Mouse (Mus musculus) mouse trophoblast stem cell (cell line): ENCODE data around the gene Dcdc2c.

Source experiments
- in situ Hi-C, 2 experiments: fragments of 300-500 bp; cut with MseI, MboI; formaldehyde crosslinking; loops; 2 replicates in 1 of 2; 3 replicates in 1 of 2; pipeline ENCODE4 v1.15.1; 2025

Gene Dcdc2c

DNA sequence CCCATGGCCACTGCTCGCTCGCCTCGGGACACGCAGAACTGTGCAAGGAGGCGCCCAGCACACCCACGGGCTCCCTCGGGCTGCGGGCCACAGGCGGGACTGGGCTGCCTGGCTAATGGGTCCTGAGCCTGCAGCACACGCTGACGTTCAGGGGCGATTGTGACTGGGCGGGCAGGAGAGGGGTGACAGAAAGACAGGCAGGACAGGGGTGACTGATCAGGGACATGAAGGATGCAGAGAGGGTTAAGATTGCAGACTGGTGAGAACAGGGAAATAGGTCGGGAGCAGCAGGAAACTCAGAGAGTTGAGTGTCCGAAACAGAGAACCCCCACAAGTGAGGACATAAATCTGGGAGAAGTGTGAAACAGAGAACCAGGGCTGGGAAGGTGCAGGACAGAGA, at the start of gene Dcdc2c:
Dcdc2c (minus strand) TSS at position 101 of the 400 bp plus-strand sequence.
- in situ Hi-C loops = no loop called here

DNA sequence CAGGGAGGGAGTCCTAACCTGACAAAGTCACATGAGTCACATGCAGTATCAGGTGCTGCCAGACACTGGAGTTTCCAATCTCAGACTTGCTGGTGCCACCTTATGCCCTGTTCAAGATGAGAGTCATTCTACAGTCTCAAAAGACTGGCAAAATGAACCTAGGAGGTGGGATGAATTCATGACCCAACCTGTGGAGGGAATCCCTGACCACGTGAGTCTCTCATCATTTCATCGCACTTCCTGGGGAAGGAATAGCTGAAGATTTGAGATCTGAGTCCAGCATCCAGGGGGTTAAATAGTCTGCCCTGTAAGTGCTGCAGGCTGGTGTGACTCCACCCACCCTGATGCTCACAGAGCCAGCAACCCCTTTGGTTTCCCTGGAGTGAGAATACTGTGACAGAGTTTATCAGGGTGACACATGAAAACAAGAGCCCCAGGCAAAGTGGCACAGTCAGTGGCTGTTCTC, 46.4 kb upstream of the Dcdc2c start:
- in situ Hi-C loops = no loop called here

DNA sequence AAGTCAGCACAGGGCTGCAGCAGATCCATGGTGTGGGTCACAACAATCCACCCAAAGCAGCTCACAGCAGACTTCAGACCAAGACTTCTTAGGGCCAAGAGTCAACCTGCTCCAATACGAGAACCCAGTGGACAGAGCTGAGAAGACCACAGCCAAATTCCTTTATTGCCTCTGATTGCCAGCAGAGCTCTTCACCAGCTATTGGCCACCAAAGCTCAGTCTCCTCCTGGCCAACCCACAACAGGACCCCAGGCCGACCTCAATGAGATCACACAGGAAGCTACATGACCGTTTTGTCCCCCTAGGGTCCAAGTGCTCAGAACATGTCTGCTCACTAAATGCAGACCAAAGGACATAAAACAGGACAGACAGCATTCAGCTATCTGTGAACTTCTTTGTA, 45.9 kb upstream of the Dcdc2c start:
- in situ Hi-C loops = no loop called here

DNA sequence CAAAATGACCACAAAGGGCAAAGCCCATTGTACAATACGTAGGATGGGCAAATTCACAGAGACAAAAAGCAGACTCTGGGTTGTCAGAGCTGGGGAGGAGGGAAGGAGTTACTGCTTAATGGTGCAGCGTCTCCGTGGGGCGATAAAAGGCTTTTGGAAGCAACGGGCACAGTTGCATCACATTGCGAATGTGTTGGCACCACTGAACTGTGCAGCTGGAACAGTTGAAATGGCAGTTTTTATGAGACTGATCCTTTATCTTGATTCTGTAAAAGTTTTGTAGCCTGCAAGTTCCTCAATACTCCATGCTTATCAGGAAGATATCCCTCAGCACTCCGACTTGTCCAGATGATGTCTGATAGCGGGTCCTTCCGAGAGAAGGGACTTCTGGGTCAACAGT, 45.5 kb upstream of the Dcdc2c start:
- in situ Hi-C loops = no loop called here

DNA sequence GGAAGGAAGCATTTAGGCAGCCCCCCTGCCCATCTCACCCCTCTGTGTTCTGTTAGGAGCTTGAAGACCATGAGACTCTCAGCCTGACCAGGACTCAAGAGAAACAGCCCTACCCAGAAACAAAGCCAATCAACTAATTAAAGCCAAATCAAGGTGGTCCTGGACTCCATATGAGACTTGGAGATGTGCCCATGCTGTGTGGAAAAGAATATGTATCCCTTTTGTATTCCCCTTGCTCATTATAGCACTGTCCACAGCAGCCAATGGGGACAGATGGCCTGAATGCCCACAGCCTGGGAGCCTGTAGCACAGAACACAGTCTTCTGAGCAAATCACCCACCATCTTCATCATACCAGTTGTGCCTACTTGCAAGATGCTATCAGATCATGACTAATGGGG, 44.7 kb upstream of the Dcdc2c start:
- in situ Hi-C loops = no loop called here

DNA sequence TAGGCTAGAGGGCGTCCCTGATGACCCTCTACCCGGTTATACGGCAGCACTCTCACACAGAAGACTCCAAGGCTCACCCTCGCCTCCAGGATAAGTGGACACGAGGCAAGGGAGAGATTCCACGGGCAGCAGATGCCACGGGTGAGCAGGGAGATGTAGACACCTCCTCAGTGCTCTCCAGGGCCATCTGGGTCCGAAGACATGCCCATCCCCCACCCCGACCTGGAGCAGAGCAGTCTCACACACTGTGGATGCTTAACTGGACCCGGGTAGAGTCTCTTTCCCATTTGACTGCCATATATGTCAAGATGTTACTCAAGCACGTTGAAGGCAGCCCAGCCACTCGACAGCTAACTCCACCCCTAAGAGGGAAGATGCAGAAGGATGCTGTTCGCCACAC, 38.2 kb upstream of the Dcdc2c start:
- in situ Hi-C loops = no loop called here

DNA sequence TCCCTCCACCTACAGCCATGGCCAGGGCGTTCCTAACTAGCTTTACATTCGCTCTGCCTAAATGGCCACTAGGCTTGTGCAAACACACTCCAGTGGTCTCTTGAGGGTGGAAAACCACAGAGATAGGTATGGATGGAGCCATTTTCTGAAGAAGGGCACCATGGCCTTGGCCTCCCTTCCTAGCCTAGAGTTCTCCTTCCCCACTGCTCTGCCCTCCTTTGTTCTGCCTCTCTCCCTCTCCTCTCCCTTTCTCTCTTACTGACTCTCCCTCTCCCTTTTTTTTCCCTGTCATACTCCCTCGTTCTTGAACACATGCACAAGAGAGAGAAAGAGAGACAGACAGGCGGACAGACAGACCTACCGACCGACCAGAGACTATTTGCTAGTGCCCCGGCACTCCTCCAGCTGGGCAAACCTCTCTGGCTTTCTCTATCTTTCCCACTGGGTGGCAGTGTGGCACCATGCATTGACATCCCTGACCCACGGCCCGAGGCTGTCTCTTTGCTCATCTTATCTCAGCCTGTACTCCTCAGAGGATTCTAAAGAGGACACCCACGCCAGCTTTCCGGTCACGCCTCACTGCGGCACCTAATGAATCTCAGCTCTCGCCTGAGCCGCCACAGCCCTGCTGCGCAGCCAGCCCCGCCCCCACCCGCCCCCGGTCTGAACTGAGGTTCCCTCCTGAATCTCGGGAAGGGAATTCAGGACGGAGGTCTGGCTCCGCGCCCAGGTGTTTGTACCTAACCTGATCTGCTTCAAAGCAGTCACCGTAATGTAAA, 37.1 kb upstream of the Dcdc2c start:
- in situ Hi-C loops = no loop called here

DNA sequence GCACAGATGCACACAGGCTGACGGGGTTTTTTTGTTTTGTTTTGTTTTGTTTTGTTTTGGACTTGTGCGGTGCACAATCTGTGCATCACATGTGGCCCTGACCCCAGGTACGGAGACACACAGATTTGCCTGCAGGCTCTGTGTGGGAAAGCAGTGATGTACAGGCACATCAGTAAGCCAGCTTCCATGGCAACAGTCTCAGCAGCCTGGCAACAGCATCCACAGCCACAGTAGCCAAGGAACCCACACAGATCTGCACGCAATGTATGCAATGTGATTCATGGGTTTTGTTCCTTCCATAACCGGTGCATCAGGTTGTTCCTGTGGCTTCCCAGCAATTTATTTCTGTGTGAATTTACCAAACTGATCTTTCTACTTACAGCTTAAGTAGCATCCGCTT, 35.8 kb upstream of the Dcdc2c start:
- in situ Hi-C loops = no loop called here

DNA sequence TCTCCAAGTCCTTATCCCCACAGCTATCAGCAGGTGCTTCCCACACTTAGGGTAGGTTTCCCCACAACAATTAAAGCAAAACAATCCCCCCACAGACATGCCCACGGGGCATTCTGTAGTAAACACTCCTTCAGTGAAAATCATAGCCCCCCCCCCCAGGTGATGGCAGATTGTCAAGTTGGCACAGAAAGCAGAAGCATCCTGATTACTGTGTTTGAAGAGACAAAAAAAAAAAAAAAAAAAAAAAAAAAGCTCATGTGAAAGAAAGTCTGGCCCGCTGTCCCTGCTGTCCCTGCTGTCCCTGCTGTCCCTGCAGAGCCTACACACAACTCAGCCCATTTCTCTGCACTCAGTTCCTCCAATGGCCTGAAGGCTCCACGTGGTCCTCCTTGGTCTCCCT, 31.8 kb upstream of the Dcdc2c start:
- in situ Hi-C loops = no loop called here

DNA sequence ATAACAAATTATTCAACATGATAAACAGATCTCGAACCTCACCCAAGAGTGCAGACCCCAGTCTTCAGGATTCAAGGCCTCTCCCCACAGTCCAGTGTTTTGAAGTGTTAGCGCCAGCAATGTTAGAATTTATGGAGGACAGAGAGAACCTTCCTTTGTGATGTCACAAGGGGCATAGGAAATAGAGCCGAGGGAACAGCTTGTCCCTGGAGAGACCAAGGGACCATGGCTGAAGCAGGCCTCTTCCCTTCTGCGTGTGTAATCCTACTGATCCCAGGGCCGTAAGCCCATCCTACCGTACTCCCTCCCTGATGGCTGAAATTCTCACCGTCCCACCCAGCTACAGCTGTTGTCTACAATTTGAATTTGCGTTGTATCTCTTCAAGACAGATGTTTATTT, 30.2 kb upstream of the Dcdc2c start, which contains the start of gene Allc:
Allc (minus strand) TSS at position 101 of the 400 bp plus-strand sequence.
- in situ Hi-C loops = no loop called here

DNA sequence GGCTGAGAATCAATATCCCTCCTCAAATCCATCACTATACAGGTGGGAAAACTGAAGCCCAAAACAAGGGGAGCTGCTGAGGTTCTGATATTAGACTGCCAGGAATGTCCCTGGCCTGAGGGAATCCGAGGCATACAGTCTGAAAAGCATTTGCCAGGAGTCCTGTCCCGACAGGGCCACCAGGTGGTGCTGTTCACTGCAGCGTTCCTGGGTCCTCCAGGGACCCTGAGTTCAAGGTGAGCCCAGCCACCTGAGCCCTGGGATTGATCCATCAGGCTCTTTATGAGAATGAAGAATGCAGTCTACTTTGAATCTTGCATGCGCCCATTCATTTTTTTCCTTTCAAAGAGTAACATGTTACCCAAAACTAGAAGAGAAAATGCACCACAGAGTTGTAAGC, 26.9 kb upstream of the Dcdc2c start:
- in situ Hi-C loops = no loop called here

DNA sequence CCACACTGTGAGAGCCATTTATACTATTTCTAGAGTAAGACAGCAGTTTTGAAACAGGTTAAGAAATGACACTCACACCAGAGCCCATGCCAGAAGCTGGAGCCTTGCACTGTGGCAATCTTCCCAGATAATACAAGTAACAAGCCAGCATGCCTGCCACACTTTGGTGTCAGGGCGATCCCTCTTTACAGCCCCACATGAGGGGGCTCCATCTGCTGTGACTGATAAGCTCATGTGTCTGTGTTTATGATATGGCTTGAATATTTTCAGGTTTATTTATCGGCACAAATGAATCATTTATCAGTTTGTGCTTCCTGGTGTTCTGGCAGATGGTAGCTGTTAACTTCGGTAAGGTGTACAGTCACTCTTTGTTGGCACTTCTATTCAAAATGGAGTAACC, 25.9 kb upstream of the Dcdc2c start:
- in situ Hi-C loops = no loop called here

DNA sequence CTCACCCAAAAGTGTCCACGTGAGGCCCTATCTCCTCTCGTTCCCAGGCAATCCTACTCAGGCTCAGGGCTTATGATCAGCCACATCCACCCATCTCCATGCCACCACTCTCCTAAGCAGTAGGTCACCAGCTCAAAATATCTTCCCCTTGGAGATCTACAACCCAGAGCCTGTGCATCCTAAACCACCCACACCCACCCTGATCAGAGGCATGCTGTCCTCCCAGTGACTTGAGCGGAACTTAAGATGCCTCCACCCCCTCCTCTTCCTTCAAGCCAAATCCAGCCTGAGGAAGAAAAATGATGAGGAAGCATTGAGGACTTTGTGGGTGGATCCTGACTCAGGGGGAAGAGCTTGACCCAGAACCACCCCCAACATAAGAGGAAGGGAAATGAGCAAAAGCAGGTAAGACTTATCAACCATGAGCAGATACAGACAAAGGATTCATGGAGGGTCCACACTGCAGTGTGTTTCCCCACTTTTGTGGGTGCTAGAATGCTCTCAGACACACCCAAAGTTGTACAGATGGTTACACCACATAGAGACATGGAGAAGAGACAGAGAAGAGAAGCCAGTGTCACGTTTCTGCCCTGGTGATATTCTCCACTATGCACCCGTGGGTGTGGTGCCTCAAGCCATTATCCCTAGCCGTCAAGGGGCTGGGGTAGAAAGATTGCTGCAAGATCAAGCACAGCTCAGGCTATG, 23.3 kb upstream of the Dcdc2c start:
- in situ Hi-C loops = no loop called here

DNA sequence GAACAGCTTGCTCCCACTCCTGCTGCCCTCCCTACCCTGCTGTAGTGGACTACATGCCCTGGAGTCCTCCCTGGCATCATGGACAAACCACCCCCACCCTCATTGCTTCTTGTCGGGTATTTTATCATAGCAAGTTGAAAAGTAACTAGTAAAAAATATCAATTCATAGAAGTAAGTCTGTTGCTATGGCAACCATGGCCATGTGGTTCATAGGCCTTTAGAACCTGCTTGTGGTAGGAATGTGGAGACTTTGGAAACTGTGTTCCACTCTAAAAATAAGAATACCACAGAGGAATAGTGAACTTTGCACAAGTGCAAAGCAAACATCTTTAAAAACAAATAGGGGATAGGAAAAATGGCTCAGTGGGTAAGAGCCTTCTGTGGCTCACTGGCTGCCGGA, 20.0 kb upstream of the Dcdc2c start:
- in situ Hi-C loops = no loop called here

DNA sequence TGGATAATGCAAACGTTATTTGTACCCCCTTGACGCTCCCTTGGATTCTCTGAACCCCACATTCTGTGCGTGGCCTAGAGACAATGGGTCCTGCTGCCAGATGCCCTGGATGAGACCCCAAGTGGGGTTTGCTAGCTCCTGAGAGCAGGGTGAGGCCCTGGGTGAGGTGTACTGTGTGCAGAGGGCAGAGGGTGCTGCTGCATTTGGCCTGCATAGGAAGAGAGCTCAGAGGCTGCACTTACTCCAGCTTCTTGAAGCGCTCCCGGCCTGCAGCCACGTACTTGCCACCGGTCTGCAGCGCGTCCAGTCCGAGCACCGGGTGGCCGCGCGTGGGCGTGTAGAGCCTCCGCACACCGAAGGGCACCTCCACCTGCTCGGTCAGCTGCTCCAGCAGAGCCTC, 424 bp downstream of the Dcdc2c start:
- in situ Hi-C loops = no loop called here

DNA sequence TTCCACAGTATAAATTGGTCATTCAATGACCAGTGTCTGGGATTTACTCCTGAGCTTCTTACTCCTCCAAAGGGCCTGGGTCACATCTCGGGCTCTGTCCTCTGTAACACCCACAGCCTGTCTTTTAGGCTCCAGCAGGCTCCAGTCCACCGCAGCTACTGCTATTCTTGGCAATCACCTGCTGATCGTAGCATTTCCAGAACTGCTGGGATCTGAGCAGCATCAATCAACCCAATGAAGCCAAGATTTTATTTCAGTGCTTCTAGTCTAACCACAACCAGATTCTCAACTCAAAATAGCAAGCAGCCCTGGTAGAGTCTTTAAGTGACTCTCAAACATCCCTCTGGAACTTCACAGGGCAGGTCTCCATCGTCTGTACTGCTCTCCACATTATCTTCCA, 3.3 kb downstream of the Dcdc2c start:
- in situ Hi-C loops = no loop called here

DNA sequence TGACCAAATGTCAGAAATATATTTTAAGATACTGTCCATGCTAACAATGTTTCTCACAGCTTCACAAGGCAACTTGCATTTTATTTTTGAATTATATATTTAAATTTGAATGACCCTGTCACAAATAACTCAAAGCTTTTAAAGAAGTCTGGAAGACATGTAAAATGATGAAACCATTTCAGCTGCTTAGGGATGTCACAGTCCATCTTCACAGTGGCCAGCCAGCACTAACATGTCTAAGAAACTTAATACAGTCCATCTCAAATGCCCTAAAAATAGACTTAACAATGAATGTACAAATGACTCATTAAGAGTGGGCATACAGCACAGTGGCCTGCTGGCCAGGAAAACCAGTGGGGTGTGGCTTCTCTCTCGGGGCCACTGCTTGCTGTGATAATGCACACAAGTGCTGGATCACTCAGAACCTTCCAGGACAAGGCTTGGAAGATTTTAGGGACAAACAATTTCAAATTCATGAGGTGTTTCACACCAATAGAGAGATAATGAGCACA, 37.9 kb downstream of the Dcdc2c start:
- in situ Hi-C loops = no loop called here

DNA sequence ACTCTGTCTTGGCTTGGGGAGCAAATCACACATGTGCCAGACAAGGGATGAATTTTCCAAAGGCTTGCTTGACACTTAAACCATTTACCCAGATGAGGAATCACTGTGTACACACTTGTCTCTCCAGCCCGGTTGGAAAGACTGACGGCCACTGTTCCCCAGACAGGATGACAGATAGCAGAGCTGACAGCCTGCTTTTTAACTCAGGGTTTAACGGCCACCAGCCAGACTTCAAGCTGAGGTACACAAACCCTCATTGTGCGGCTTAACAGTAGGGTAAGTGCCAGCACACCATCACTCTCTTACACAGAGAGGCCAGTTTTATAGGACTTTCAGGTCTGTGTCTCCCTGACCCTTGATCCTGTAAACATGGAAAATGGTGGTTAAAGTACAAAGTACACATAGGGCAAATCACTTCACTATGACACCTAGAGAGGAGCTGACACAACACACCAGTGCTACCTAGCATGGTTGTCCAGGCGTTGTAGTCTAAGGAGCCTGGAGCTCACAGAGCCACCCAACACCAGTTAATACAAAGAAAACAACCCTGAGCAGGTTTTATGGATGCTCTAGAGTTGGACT, 42.4 kb downstream of the Dcdc2c start:
- in situ Hi-C loops = no loop called here

DNA sequence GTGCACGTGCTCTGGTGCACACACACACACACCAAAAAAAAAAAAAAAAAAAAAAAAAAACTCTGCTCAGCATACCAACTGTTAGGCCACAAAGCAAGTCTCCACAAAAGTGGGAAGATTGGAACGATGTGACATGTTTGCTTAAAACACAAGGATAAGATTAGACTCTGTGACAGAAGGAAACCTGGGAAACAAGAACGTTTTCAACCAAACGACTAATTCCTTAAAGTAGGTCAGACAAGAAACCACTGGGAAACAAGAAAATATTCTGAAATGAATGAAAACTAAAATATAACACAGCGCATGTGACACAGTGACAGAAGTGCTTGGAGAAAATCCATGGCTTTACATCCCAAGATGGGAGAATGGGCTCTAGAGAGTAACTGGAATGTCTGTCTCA, 57.9 kb downstream of the Dcdc2c start:
- in situ Hi-C loops = no loop called here

DNA sequence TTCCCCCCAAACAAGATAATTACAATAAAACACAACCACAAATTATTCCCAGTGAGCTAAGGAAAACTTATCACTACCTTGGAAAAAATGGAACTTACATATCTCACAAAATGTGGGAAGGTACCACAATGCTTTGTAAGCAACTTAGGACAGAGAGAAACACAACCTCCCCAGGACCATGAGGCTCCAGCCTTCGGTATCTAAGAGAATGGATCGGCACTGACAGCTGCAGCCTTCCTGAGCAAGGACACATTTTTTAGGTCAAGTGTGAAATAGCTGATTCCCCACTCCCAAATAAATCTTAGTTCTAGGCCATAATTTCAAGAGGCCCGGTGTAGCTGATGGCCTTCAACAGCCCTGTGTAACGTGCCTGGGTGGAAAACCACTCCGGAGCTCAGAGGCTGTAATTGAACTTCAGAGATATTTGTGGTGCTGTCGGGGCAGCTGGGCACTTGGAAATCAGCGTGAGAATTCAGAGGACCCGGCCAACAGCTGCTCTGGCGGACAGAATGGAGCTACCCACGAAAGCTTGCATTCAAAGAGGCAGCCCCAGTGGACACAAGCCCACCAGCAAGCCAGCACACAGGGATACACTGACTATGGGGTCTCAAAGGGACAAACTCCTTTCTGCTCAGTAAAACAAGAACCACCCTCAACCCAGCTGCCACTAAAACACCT, 69.6 kb downstream of the Dcdc2c start:
- in situ Hi-C loops = no loop called here

DNA sequence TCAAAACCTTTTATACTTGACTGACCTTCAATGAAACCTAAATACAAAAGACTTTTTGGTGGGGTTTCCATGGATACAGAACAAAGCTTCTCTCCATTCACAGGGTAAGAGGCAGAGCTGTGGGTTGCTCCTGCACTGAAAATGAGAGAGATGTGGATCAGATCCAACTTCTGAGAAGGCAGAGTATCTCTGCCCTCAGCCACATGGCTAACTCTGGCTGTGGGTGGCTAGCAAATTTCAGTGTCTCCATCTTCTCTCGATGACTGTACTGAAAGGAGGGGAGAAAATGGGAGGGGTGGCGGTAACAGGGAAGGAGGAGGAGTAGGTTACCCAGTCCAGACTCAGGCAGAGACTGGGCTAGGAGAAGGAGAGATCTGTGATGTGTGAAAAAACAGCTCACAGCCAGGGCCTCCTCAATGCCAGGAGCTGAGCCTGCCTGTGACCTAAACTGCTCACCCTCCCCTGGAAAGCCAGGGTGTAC, 91.2 kb downstream of the Dcdc2c start:
- in situ Hi-C loops = no loop called here

DNA sequence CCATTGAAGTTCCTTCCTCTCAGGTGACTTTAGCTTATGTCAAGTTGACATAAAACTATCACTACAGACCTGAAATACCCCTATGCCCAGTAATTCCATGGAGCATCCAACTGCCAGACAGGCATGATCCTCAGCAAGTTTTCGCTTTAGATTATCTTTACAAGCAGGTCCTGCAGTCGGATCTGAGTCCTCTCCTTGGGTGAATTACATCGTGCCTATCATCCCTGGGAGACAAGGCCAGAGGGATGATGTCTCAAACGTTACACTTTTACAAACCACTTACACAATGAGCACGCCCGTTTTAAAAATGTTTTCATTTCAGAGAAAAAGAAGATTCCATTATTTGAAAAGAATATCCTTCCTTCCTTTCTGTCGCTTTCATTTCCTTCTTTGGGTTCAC, 91.7 kb downstream of the Dcdc2c start:
- in situ Hi-C loops = no loop called here
